In the genomic region with DNA sequence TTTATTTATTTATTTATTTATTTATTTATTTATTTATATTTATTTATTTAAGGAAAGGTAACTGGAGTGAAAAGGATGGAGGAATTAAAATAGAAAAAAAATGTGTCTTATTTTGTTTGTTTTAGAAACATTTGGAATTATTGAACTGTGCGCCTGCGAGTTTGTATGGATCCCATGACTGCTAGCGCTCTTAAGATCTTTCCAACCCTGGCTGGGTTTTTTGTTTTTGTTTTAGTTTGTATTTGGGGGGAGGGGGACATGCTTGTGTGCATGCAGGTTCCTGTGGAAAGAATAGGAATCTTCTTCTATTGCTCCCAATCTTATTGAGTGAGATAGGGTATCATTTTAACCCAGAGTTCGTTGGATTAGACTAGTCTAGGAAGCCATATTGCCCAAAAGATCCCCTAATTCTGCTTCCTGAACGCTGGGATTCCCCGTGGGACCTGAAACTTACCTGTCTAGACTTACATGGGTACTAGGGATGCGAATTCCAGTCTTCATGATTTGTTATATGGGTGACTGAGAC, we compare ENCODE assay signal across 8 mouse cellular contexts. TPM values are rescaled to one million over a fixed set of nuclear protein-coding genes. Genes with fewer than 3 reads are reported as not detected.
DNase-seq lines count a peak whose midpoint lies in the region; ATAC-seq and TF ChIP-seq lines count a peak whose summit lies in the region.

No protein-coding gene starts in this region.

- H3K9me3 ChIP-seq in CH12.LX (replicated peaks; ENCODE audit: low read length) = no peaks in the 10 kb centered on the region
- no peaks in the 10 kb centered on the region for H3K9me3 ChIP-seq in forebrain, embryonic 15.5 days
- H3K9me3 ChIP-seq in liver, embryonic 12.5 days (replicated peaks) = no peaks in the 10 kb centered on the region

- dilution Hi-C loops in CH12.LX (cut with MboI; ENCODE audit: extremely low pct_ligation_motif_present, extremely low pct_unique_long_range_greater_than_20kb, low sequenced_read_pairs) = no loop called here

- peak overlapping the region; percentile 16; the same call in 1 of the 2 replicates for H3K4me2 ChIP-seq in CH12.LX (ENCODE audit: insufficient read depth, low read depth, poor library complexity, severe bottlenecking)
- H3K4me2 ChIP-seq in forebrain, embryonic 15.5 days (replicated peaks) = peak overlapping the region; percentile 55
- peak overlapping the region; percentile 76 for H3K4me2 ChIP-seq in liver, embryonic 12.5 days

- no peak for TF ChIP-seq CTCF in cerebellum, adult 2 months (IDR thresholded peaks at IDR 0.05; ENCODE audit: borderline replicate concordance, insufficient read depth, low read depth, low read length)
- TF ChIP-seq CTCF in CH12.LX (conservative IDR thresholded peaks at IDR 0.05 in 1 of 2, IDR thresholded peaks at IDR 0.05 in 1 of 2; ENCODE audit: low read depth in 2 of 2, low read length in 2 of 2) = no peak

- no peak for TF ChIP-seq EP300 in CH12.LX (IDR thresholded peaks at IDR 0.05; ENCODE audit: low read length)

- no peaks in the 10 kb centered on the region for H3K4me1 ChIP-seq in cerebellum, adult 2 months (ENCODE audit: control insufficient read depth, insufficient read depth, low read length)
- H3K4me1 ChIP-seq in CH12.LX (ENCODE audit: control insufficient read depth in 1 of 2, insufficient read depth in 2 of 2) = peaks cover 3 to 14% of the 10 kb centered on the region in 2 experiments; a peak in 3 of 4 replicates
- H3K4me1 ChIP-seq in forebrain, embryonic 15.5 days = peaks cover 14% of the 10 kb centered on the region
- peaks cover 25% of the 10 kb centered on the region for H3K4me1 ChIP-seq in liver, embryonic 12.5 days

- TF ChIP-seq RAD21 in CH12.LX (IDR thresholded peaks at IDR 0.05; ENCODE audit: low read depth, low read length) = no peak

- H3K9ac ChIP-seq in CH12.LX (ENCODE audit: insufficient read depth, low read depth) = no peak overlapping the region
- H3K9ac ChIP-seq in forebrain, embryonic 15.5 days (replicated peaks) = peak overlapping the region; percentile 45
- peak overlapping the region; percentile 43; the same call in 1 of the 2 replicates for H3K9ac ChIP-seq in liver, embryonic 12.5 days

- 22% methylated on average over 7 of the region's 7 CpGs for WGBS in cerebellum, adult 2 months
- WGBS in forebrain, embryonic 15.5 days = 26% methylated on average over 7 of the region's 7 CpGs
- 17% methylated on average over 7 of the region's 7 CpGs for WGBS in liver, embryonic 12.5 days (ENCODE audit: insufficient replicate concordance)

- TF ChIP-seq POLR2A in cerebellum, adult 2 months (IDR thresholded peaks at IDR 0.05; ENCODE audit: borderline replicate concordance, insufficient read depth, low read length) = no peak
- no peak for TF ChIP-seq POLR2A in CH12.LX (IDR thresholded peaks at IDR 0.05; ENCODE audit: low read depth, low read length)

- in situ Hi-C loops in CH12.LX (cut with MboI; ENCODE audit: low pct_ligation_motif_present, low pct_unique_long_range_greater_than_20kb, low sequenced_read_pairs) = no loop called here

- H3K4me3 ChIP-seq in cerebellum, adult 2 months (replicated peaks; ENCODE audit: insufficient read depth, low read depth, low read length) = peak overlapping the region; percentile 45
- no peak overlapping the region for H3K4me3 ChIP-seq in CH12.LX (replicated peaks in 1 of 3; ENCODE audit: low read depth in 2 of 3, low read length in 2 of 3, poor library complexity in 1 of 3)
- peak overlapping the region; percentile 80 for H3K4me3 ChIP-seq in forebrain, embryonic 15.5 days
- peak overlapping the region; percentile 73 for H3K4me3 ChIP-seq in liver, embryonic 12.5 days

- H3K27me3 ChIP-seq in cerebellum, adult 2 months (ENCODE audit: control insufficient read depth, insufficient read depth, low read length) = no peaks in the 10 kb centered on the region
- no peaks in the 10 kb centered on the region for H3K27me3 ChIP-seq in CH12.LX (replicated peaks)
- no peaks in the 10 kb centered on the region for H3K27me3 ChIP-seq in forebrain, embryonic 15.5 days
- no peaks in the 10 kb centered on the region for H3K27me3 ChIP-seq in liver, embryonic 12.5 days (replicated peaks)

- DNase-seq in cerebellum, adult 2 months = peak; percentile 26 to 29
- DNase-seq in cerebellum, postnatal 4 days (ENCODE audit: low spot score in 2 of 2) = no peak
- DNase-seq in CH12.LX (ENCODE audit: extremely low read depth) = no peak
- no peak for DNase-seq in thymus, postnatal 36 days
- DNase-seq in thymus, postnatal 25 days = no peak
- DNase-seq in right cerebral cortex, postnatal 25 days = no peak

- H3K27ac ChIP-seq in cerebellum, adult 2 months (ENCODE audit: insufficient read depth, low read length) = no peak overlapping the region
- H3K27ac ChIP-seq in CH12.LX (ENCODE audit: insufficient read depth, low read depth) = no peak overlapping the region
- 0 out of 2 replicates have a peak overlapping the region, but pooled peaks have one; percentile 9 for H3K27ac ChIP-seq in forebrain, embryonic 15.5 days (replicated peaks)
- no peak overlapping the region for H3K27ac ChIP-seq in liver, embryonic 12.5 days

- H3K79me2 ChIP-seq in CH12.LX (replicated peaks; ENCODE audit: control insufficient read depth, extremely low read depth, insufficient read depth, poor library complexity, severe bottlenecking) = peaks cover 18% of the 10 kb centered on the region

- H3K36me3 ChIP-seq in CH12.LX (replicated peaks in 1 of 2; ENCODE audit: control insufficient read depth in 1 of 2, insufficient read depth in 1 of 2, low read length in 1 of 2) = peaks cover 25 to 52% of the 10 kb centered on the region in 2 experiments
- H3K36me3 ChIP-seq in forebrain, embryonic 15.5 days = peaks cover 30% of the 10 kb centered on the region
- H3K36me3 ChIP-seq in liver, embryonic 12.5 days = peaks cover 44% of the 10 kb centered on the region

- peak; percentile 34; the same call in 1 of the 2 replicates for ATAC-seq in forebrain, embryonic 15.5 days (replicated peaks)
- ATAC-seq in liver, embryonic 12.5 days = 0 out of 2 replicates have a peak, but pooled peaks have one; percentile 25

TF ChIP-seq in CH12.LX, 34 proteins besides CTCF, POLR2A, EP300 and RAD21:
- no peak for TF ChIP-seq SMC3 (IDR thresholded peaks at IDR 0.05; ENCODE audit: low read depth, low read length)
- no peak for TF ChIP-seq HCFC1 (IDR thresholded peaks at IDR 0.05; ENCODE audit: low read depth, low read length)
- no peak for TF ChIP-seq MEF2A (IDR thresholded peaks at IDR 0.05; ENCODE audit: borderline replicate concordance, low read depth, low read length)
- no peak for TF ChIP-seq POLR2AphosphoS2 (IDR thresholded peaks at IDR 0.05; ENCODE audit: low read depth, low read length)
- TF ChIP-seq ZC3H11A (IDR thresholded peaks at IDR 0.05; ENCODE audit: low read depth, low read length) = no peak
- no peak for TF ChIP-seq MYC (IDR thresholded peaks at IDR 0.05; ENCODE audit: low read depth, low read length)
- no peak for TF ChIP-seq ELF1 (IDR thresholded peaks at IDR 0.05; ENCODE audit: low read depth, low read length)
- TF ChIP-seq MXI1 (IDR thresholded peaks at IDR 0.05; ENCODE audit: low read depth, low read length) = no peak

RNA-seq across cellular contexts. Expression of a gene that starts 0.3 kb away (rescaled TPM):
- polyA plus RNA-seq in cerebellum, adult 2 months (2012; rRNA removed) = 26.3 and 28.8 TPM in 2 replicates
- total RNA-seq in CH12.LX (2012; rRNA removed) (11.0 and 15.2 TPM in 2 replicates), CH12.LX (2014; rRNA removed) (27.8 and 30.4 TPM in 2 replicates)
- polyA plus RNA-seq in CH12.LX (2012; ENCODE audit: insufficient read length, low read depth) = 45.0 and 45.9 TPM in 2 replicates
- polyA plus RNA-seq in forebrain, embryonic 15.5 days (2015; fragmentation: Nextera tagmentation; extraction: Ambion mirVana) = 36.2 and 37.2 TPM in 2 replicates
- 25.3 and 26.3 TPM in 2 replicates for polyA plus RNA-seq in liver, embryonic 12.5 days (2016; fragmentation: Nextera tagmentation; extraction: Ambion mirVana)

RNA-seq across cellular contexts. Expression of a gene that starts 10.2 kb away (rescaled TPM):
- polyA plus RNA-seq in cerebellum, adult 2 months (2012; rRNA removed) = 81.0 and 82.4 TPM in 2 replicates
- total RNA-seq in CH12.LX (2012; rRNA removed) (115 and 117 TPM in 2 replicates), CH12.LX (2014; rRNA removed) (92.4 and 107 TPM in 2 replicates)
- polyA plus RNA-seq in CH12.LX (2012; ENCODE audit: insufficient read length, low read depth) = 96.3 and 101 TPM in 2 replicates
- polyA plus RNA-seq in forebrain, embryonic 15.5 days (2015; fragmentation: Nextera tagmentation; extraction: Ambion mirVana) = 145 and 149 TPM in 2 replicates
- polyA plus RNA-seq in liver, embryonic 12.5 days (2016; fragmentation: Nextera tagmentation; extraction: Ambion mirVana) = 54.7 and 61.6 TPM in 2 replicates

RNA-seq across cellular contexts. Expression of a gene that starts 28.7 kb away (rescaled TPM):
- polyA plus RNA-seq in cerebellum, adult 2 months (2012; rRNA removed) = 78.8 and 82.7 TPM in 2 replicates
- 36.4 and 36.9 TPM in 2 replicates for total RNA-seq in CH12.LX (2012; rRNA removed)
- total RNA-seq in CH12.LX (2014; rRNA removed) = 82.4 and 102 TPM in 2 replicates
- 40.6 and 42.7 TPM in 2 replicates for polyA plus RNA-seq in CH12.LX (2012; ENCODE audit: insufficient read length, low read depth)
- polyA plus RNA-seq in forebrain, embryonic 15.5 days (2015; fragmentation: Nextera tagmentation; extraction: Ambion mirVana) = 66.0 and 67.5 TPM in 2 replicates
- polyA plus RNA-seq in liver, embryonic 12.5 days (2016; fragmentation: Nextera tagmentation; extraction: Ambion mirVana) = 30.5 and 30.8 TPM in 2 replicates

RNA-seq across cellular contexts. Expression of a gene that starts 56.2 kb away (rescaled TPM):
- 5.3 and 8.2 TPM in 2 replicates for polyA plus RNA-seq in cerebellum, adult 2 months (2012; rRNA removed)
- 0.04 TPM in 1 of 2 replicates, not detected in the other for total RNA-seq in CH12.LX (2012; rRNA removed)
- not detected in 2 replicates for total RNA-seq in CH12.LX (2014; rRNA removed)
- 0.07 TPM in 2 replicates for polyA plus RNA-seq in CH12.LX (2012; ENCODE audit: insufficient read length, low read depth)
- polyA plus RNA-seq in forebrain, embryonic 15.5 days (2015; fragmentation: Nextera tagmentation; extraction: Ambion mirVana) = 0.06 and 0.13 TPM in 2 replicates
- not detected in 2 replicates for polyA plus RNA-seq in liver, embryonic 12.5 days (2016; fragmentation: Nextera tagmentation; extraction: Ambion mirVana)

Comparison
In these comparisons a context has a peak if more than half of its experiments do, and no peak if none do; other contexts are left out.
1. DNase-seq: peak in cerebellum, adult 2 months (2 of 2); none in cerebellum, postnatal 4 days (0 of 2), CH12.LX (single experiment), thymus, postnatal 36 days (0 of 2), thymus, postnatal 25 days (single experiment) and right cerebral cortex, postnatal 25 days (single experiment).
2. H3K4me3 ChIP-seq: peak in cerebellum, adult 2 months (single experiment), forebrain, embryonic 15.5 days (single experiment) and liver, embryonic 12.5 days (single experiment); none in CH12.LX (0 of 3).
3. H3K4me2 ChIP-seq: peak in every context shown above with its lines; median percentile 76 in liver, embryonic 12.5 days; 55 in forebrain, embryonic 15.5 days; 16 in CH12.LX.